Mouse (Mus musculus) embryonic facial prominence, embryonic 11.5 days (tissue): ENCODE measurements around the gene Armc9. TPM values are rescaled to one million over a fixed set of nuclear protein-coding genes. Genes with fewer than 3 reads are reported as not detected.

ENCODE experiments used
- ATAC-seq: fragments of 200-750 bp; cut with Nextera tagmentation; replicated peaks from 2 replicates; pipeline ENCODE4 v1.8.0; 2017; ENCODE audit warnings: low read depth; ENCODE audit not compliant: insufficient number of reproducible peaks, low FRiP score, low TSS enrichment
- DNase-seq: peaks from one replicate; pipeline ENCODE4 v3.0.0-alpha.2; 2015; ENCODE audit warnings: low spot score
- H3K27ac ChIP-seq: fragments of 300-500 bp; sonication (generic); replicated peaks from 2 replicates; pipeline ENCODE4 v1.5.1; 2014; ENCODE audit warnings: mild to moderate bottlenecking, low read depth, low read length, control low read depth
- H3K27me3 ChIP-seq: fragments of 300-500 bp; sonication (generic); 2 replicates; pipeline ENCODE4 v1.6.1; 2014; ENCODE audit warnings: mild to moderate bottlenecking, low read length, moderate library complexity, mixed read lengths; ENCODE audit not compliant: control insufficient read depth, insufficient read depth
- H3K36me3 ChIP-seq: fragments of 300-500 bp; sonication (generic); replicated peaks from 2 replicates; pipeline ENCODE4 v1.6.1; 2014; ENCODE audit warnings: low read depth, mild to moderate bottlenecking, low read length, moderate library complexity, mixed read lengths; ENCODE audit not compliant: control insufficient read depth, insufficient read depth
- H3K4me1 ChIP-seq: fragments of 300-500 bp; sonication (generic); 2 replicates; pipeline ENCODE4 v1.6.1; 2014; ENCODE audit warnings: low read length, mixed read lengths; ENCODE audit not compliant: control insufficient read depth, insufficient read depth
- H3K4me2 ChIP-seq: fragments of 300-500 bp; sonication (generic); 2 replicates; pipeline ENCODE4 v1.6.1; 2014; ENCODE audit warnings: low read depth, mild to moderate bottlenecking, control low read depth, low read length, moderate library complexity
- H3K4me3 ChIP-seq: fragments of 300-500 bp; sonication (generic); 2 replicates; pipeline ENCODE4 v1.5.1; 2014; ENCODE audit warnings: low read depth, low read length, control low read depth
- H3K9ac ChIP-seq: fragments of 300-500 bp; sonication (generic); replicated peaks from 2 replicates; pipeline ENCODE4 v1.6.1; 2014; ENCODE audit warnings: mild to moderate bottlenecking, control low read depth, low read length
- H3K9me3 ChIP-seq: fragments of 300-500 bp; sonication (generic); replicated peaks from 2 replicates; pipeline ENCODE4 v1.6.1; 2016; ENCODE audit warnings: mild to moderate bottlenecking, low read length, inconsistent platforms, mixed read lengths; ENCODE audit not compliant: control insufficient read depth
- WGBS: fragments of 180-500 bp; shearing (Covaris S2); extraction: QIAGEN DNeasy Blood & Tissue Kit; methylation state at CpG from one replicate; pipeline ENCODE4 v1.1.7; 2014; 5-methylcytosine and 5-hydroxymethylcytosine counted together
- polyA plus RNA-seq: library from polyadenylated mRNA; unstranded; fragments of >200 nt; fragmentation: Nextera tagmentation; extraction: Ambion mirVana; gene quantifications from 2 replicates; pipeline ENCODE4 v1.2.1, GENCODE M21; 2014

The Armc9 gene
- polyA plus RNA-seq, 1 experiment from 2014 or later: 28.3 TPM

DNA sequence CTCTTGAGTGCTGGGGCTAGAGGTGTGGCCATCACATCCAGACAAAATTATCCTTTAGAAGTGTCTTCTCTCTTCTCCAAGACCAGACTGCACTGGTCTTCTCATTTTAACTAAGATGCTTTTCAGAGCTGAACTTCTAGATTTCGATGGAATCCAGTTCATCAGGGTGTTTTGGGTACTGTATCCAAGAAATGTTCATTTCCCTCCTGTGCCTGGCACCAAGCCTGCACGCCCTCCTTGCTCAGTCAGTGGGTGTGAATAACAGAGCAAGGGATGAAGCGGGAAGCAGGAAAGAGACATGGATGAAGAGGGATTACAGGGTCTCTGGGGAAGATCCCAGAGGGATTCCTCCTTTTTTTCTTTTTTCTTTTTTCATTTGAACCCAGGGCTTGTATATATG is 135.9 kb downstream of the Armc9 start:
- WGBS: 63% methylated on average over 3 of the region's 3 CpGs
- no peak overlapping the region for H3K9ac ChIP-seq
- ATAC-seq: no peak

GRCm38 (mm10) chr1:86293091-86293490 is 138.5 kb downstream of the Armc9 start:
- DNase-seq (no peak), ATAC-seq (no peak)
- no peaks in the 10 kb centered on the region; the same call in 1 of the 2 replicates for H3K4me1 ChIP-seq
- H3K36me3 ChIP-seq: no peaks in the 10 kb centered on the region
- no peak overlapping the region for H3K4me2 ChIP-seq
- H3K27me3 ChIP-seq: no peaks in the 10 kb centered on the region
- no peaks in the 10 kb centered on the region for H3K9me3 ChIP-seq
- H3K4me3 ChIP-seq: no peak overlapping the region
- no peak overlapping the region for H3K9ac ChIP-seq
- H3K27ac ChIP-seq: no peak overlapping the region
- 80% methylated on average over 3 of the region's 3 CpGs for WGBS

More for the DNA sequence above, 135.9 kb downstream of the Armc9 start:
- Histone ChIP-seq H3K4me1 (no peaks in the 10 kb centered on the region; the same call in 1 of the 2 replicates), H3K9me3 (no peaks in the 10 kb centered on the region), H3K27ac (no peak overlapping the region), H3K4me3 (no peak overlapping the region), H3K27me3 (no peaks in the 10 kb centered on the region), H3K4me2 (no peak overlapping the region), H3K36me3 (no peaks in the 10 kb centered on the region)
- no peak for DNase-seq

DNA sequence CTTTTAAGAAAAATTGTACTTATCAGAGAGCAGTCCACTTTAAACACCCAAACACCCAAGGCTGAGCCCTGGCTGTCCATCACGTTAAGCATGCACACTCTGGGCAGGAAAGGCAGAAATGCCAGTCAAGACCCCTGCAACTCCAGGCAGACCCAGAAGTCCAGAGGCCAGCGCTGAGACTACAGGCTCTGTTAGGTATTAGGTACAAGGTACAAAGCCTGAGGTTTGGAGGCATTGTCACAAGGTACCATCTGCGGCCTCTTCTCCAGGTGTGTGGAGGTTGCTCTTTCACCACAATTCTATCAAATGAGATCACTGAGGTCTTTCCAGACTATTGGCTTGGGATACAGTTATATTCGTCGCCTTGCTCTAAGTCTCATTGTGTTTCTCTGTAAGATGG is 139.3 kb downstream of the Armc9 start:
- Histone ChIP-seq H3K36me3 (no peaks in the 10 kb centered on the region), H3K4me2 (no peak overlapping the region), H3K27ac (no peak overlapping the region), H3K4me1 (no peaks in the 10 kb centered on the region; the same call in 1 of the 2 replicates), H3K9ac (no peak overlapping the region), H3K27me3 (no peaks in the 10 kb centered on the region), H3K4me3 (no peak overlapping the region), H3K9me3 (no peaks in the 10 kb centered on the region)
- 88% methylated on average over 5 of the region's 5 CpGs for WGBS
- DNase-seq (no peak), ATAC-seq (no peak)

DNA sequence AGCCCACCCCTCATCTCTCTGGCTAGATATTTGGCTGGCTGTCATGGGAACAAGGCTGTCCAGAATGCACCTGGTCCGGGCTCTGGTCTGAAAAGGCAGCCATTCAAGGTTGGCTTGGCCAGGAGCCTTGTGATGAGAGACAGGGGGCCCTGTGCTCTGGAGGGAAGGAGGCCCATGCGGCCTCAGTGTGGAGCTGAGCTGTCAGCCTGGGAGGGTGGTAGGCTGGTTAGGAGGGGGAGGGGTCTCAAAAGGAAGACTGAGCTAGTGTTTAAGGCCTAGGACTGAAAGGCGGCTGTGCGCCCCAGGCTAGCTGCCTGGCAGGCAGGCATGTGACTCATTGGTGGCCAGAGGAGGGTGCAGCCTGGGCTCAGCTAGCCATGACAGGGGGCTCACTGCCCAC is 139.9 kb downstream of the Armc9 start:
- 23% methylated on average over 4 of the region's 4 CpGs for WGBS
- ATAC-seq (no peak; the same call in 1 of the 2 replicates), DNase-seq (no peak)
- Histone ChIP-seq H3K4me3 (no peak overlapping the region), H3K27me3 (no peaks in the 10 kb centered on the region), H3K27ac (no peak overlapping the region), H3K36me3 (no peaks in the 10 kb centered on the region), H3K9ac (no peak overlapping the region), H3K4me1 (no peaks in the 10 kb centered on the region; the same call in 1 of the 2 replicates), H3K4me2 (no peak overlapping the region), H3K9me3 (no peaks in the 10 kb centered on the region)

- H3K9me3 ChIP-seq: no peaks in the 10 kb centered on the region
- no peak overlapping the region for H3K4me3 ChIP-seq
- ATAC-seq (no peak), DNase-seq (no peak)
- H3K27me3 ChIP-seq: peaks cover 9% of the 10 kb centered on the region
- no peak overlapping the region for H3K9ac ChIP-seq
- H3K4me1 ChIP-seq: no peaks in the 10 kb centered on the region; the same call in none of the 2 replicates
- no peaks in the 10 kb centered on the region for H3K36me3 ChIP-seq
- no peak overlapping the region for H3K4me2 ChIP-seq
- H3K27ac ChIP-seq: no peak overlapping the region
- WGBS: 27% methylated on average over 2 of the region's 2 CpGs
Observed at GRCm38 (mm10) chr1:86300093-86300492, 145.5 kb downstream of the Armc9 start.

GRCm38 (mm10) chr1:86300731-86301130 is 146.2 kb downstream of the Armc9 start:
- Histone ChIP-seq H3K9me3 (no peaks in the 10 kb centered on the region), H3K4me2 (no peak overlapping the region), H3K9ac (no peak overlapping the region), H3K27me3 (peaks cover 9% of the 10 kb centered on the region), H3K36me3 (no peaks in the 10 kb centered on the region), H3K4me1 (no peaks in the 10 kb centered on the region; the same call in none of the 2 replicates), H3K4me3 (no peak overlapping the region), H3K27ac (no peak overlapping the region)
- DNase-seq (no peak), ATAC-seq (no peak)
- 54% methylated on average over 7 of the region's 7 CpGs for WGBS

- Histone ChIP-seq H3K36me3 (no peaks in the 10 kb centered on the region), H3K27ac (no peak overlapping the region), H3K27me3 (peaks cover 9% of the 10 kb centered on the region), H3K4me2 (no peak overlapping the region), H3K9ac (no peak overlapping the region), H3K4me3 (no peak overlapping the region), H3K4me1 (no peaks in the 10 kb centered on the region; the same call in none of the 2 replicates), H3K9me3 (no peaks in the 10 kb centered on the region)
- 49% methylated on average over 6 of the region's 6 CpGs for WGBS
- ATAC-seq (no peak), DNase-seq (no peak)
Observed at GRCm38 (mm10) chr1:86301221-86302091, 146.9 kb downstream of the Armc9 start.

DNA sequence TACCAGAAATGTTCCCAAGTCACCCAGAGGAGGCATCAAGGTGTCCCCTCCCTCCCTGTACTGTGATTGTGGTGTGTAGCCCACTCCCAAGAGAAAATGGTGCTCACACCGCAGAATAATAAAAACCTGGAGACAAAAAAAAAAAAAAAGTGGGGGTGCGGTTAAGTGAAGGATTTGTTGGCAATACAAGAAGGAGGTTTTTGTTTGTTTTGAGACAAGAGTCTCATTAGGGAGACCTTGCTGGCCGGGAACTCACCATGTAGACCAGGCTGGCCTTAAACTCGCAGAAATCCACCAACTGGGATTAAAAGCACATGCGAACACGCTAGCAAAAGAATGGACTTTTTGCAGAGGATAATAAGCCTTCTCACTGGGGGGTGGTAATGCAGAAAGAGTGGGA is 148.0 kb downstream of the Armc9 start, which contains the start of gene B3gnt7:
Gene B3gnt7 (plus strand): TSS at position 301 of the 400 bp plus-strand sequence.
- Histone ChIP-seq H3K4me2 (peak within 1 kb of the TSS; percentile 93), H3K9me3 (no peaks in the 10 kb centered on the region), H3K27ac (no peak within 1 kb of the TSS), H3K4me3 (peak within 1 kb of the TSS; percentile 73), H3K27me3 (peaks cover 9% of the 10 kb centered on the region), H3K36me3 (no peaks in the 10 kb centered on the region), H3K4me1 (no peaks in the 10 kb centered on the region; the same call in none of the 2 replicates), H3K9ac (peak within 1 kb of the TSS; percentile 67)
- DNase-seq (no peak), ATAC-seq (no peak)
- 21% methylated on average over 6 of the region's 6 CpGs for WGBS
